Mouse (Mus musculus): ENCODE data around the gene Rab27a.

Gene Rab27a

DNA sequence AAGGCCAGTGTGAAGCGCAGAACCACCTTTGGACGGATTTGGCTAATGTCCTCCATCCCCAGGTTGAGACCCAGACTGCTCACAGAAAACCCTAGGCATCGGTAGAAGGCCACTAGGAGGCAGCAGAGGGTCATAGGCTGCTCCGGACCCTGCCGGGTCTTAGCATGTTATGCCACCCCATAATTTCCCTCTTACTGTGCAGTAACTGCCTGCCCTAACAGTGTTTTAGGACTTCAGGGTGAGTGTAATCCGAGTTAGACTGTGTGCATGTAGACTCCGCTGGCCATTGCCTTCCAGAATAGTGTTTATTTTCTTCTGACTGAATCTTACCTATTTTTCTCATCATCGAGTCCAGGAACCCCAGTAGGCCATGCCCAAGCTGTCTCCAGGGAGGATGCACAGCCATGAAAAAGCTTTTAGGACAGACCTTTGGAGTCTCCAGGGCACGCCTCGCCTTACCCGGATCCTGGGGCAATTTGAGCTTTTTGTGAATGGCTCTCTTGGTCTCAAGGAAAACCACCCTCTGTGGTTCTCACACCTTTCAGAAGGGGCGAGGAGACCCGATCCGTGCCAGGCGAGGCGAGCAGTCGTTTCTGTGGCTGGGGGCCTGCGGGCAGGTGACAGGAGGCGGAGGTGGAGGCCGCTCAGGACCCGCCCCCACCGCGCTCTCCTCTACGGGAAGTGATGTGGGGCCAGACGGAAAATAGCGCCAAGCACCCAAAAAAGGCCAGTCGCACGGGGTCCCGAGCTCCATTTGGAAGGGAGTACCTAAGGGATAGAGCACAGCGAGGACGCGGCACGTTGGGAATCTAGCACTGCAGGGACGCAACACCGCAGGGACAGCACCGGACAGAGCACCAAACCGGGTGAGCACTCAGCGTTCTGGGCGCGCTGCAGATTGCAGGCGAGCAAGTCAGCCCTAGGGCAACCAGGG lies at the start of gene Rab27a:
Gene Rab27a, plus strand, starts transcription at position 709 of the 934 bp plus-strand sequence.
- peak; percentile 72 for DNase-seq (ENCODE audit: low spot score)

DNA sequence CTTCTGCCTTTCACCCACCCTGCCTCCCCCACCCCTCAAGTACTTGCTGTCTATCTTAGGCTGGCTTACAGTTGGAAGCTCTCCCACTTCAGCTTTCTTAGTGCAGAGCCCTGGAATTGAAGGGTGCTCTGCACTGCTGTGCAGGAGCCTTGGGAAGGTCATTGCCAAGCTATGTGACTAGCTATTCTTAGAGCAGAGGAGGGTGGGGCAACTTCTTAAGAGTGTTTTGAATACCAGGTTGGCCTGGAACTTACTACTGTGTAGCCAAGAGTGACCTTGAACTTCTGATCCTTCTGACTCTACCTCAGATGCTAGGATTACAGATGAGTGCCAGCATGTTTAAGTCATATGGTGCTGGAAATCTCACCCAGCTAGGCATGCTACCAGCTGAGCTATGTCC lies 48.5 kb upstream of the Rab27a start:
- no peak for DNase-seq (ENCODE audit: low spot score)

DNA sequence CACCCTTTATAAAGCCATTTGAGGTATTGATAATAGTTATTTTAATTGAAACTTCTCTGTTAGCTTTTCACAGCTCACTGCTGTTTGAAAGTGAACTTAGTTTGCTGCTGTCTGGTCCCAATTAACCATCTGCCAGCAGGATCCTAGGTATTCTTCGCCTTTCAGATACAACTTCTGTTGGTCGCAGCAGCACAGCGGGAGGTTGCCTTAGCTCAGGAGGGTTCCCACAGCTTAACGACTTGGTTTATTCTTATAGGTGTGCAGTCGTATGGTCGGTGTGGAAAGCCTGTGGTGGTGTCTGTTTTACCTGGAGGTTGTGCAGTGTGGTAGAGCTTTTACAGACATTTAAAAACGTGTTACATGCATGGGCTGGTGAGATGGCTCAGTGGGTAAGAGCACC lies 47.8 kb upstream of the Rab27a start:
- no peak for DNase-seq (ENCODE audit: low spot score)

DNA sequence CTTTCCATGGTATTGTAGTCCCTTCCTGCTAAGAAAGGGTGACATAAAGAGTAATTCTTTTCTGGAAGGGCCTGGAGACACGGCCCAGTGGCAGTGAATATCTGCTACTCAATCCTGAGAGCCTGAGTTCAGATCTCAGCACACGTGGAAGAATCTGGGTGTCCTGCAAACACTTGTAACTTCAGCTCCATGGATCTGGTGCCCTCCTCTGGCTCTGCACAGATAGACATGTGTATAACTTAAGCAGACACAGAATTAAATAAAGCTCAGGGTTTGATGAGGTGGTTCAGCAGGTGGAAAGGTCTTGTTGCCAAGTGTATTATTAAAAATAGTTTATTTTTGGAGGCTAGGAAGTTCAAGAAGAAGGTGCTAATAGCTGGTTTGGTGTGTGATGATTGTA lies 44.2 kb upstream of the Rab27a start:
- no peak for DNase-seq (ENCODE audit: low spot score)

DNA sequence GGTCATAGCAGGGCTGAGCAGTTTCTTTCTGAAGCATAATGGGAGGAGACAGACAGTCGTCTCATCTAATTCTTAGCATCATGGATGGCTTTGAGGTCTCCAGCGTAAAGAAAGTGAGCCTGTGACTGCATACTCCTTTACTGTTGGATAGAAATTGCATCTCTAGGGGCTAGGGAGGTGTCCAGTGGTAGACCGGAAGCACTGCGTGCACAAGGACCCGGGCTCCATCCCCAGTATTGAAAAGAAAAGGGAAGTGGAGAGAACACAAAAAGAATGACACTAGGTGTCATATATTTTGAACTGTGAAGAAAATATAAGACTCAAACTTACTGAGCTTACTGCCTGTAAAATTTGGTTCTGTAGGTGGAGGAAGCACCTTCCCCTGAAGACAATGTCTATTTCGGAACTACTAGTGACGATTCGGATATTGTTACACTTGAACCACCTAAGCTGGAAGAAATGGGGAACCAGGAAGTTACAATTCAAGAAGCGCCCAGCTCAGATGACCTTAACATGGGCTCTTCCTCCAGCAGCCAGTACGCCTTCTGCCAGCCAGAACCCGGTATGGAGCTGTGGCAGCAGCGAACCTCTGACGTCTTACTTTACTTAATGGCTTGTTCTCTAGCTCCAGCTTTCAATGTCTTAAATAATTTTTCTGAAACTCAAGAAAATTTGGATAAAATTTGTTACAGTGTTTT lies 43.2 kb upstream of the Rab27a start:
- no peak for DNase-seq (ENCODE audit: low spot score)

DNA sequence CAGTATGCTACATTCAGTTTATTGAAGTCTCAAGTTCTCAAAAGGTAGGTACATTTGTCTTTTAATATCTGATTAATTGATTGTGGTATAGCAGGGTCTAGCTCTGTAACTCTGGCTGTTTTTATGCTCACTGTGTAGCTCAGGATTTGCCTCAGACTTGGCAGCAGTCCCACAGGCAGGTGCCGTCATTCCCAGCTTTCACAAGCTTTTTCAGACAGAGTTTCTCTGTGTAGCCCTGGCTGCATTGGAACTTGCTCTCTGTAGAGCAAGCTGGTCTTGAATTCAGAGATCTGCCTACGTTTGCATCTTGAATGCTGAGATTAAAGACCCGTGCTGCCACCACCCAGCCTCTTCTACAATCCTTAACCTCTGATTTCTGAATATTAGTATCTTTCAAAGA lies 42.5 kb upstream of the Rab27a start:
- DNase-seq (ENCODE audit: low spot score), result no peak

DNA sequence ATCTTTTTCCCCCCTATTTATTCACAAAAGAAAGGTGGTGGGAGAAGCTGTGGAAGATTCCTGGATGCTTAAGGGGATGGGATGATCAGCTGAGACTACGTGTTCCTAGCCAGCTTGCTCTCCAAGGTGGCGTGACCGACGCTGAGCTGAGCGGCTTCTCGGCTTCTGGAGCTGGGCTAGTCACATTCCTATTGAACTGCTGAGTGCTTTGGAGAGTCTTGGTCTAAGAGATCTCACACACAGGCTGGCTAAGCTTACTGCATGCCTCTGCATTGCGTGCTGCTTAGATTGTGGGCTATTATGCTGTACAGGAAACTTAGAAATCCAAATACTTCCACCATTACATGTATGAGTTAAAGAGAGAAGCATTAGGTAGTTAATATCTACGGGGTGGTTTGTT lies 40.6 kb upstream of the Rab27a start:
- no peak for DNase-seq (ENCODE audit: low spot score)

DNA sequence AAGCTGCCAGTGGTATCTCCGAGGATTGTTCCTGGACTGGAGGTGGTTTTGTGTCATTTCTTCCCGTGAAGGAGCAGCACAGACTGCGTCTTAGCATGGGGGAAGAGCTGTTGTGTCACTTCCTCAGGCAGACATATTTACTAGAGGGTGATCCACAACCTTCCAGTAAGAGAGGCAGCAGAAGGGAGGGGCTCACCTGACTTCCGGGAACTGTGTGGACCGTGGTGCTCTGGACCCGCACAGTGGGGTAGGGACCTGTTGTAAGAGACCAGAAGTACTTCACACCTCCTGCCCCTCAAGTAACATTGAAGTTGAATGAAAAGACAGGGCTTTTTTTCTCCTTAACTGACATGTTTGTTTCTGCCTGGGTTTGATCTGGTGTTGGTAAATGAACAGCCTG lies 39.5 kb upstream of the Rab27a start:
- DNase-seq (ENCODE audit: low spot score), result no peak

DNA sequence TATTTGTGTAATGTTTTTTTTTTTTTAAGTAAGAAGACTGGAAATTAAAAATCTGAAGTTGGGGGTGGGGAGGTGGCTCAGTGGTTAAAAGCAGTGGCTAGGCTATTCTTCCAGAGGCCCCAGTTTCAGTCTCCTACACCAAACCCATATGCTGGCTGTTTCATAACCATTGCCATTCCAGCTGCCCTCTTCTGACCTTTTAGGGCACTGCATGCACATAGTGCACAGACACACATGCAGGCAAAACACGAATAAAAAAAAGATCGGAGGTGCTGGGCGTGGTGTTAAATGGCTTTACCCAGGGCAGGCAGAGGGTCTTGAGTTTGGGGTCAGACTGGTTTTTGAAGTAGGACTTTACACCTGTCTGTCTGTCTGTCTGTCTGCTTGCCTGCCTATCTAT lies 38.5 kb upstream of the Rab27a start:
- no peak for DNase-seq (ENCODE audit: low spot score)

DNA sequence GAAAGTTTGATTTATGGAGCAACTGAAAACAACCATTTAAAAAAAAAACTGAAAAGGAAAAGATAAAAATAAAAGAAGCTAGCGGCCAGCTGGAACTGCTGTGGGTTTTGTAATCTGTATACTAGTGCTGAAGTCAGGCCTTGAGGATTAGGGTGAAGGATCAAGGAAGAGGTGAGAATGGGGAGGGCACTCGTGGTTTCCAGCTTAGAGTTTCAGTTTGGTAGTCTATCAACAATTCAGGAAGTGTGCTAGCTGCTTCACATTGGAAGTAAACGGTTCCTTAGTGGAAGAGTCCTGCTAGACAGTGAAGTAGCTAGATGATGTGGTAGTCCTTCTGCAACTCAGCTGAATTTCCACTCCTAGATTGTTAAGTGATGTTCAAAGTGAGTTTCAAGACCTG lies 36.3 kb upstream of the Rab27a start:
- DNase-seq (ENCODE audit: low spot score), result no peak

DNA sequence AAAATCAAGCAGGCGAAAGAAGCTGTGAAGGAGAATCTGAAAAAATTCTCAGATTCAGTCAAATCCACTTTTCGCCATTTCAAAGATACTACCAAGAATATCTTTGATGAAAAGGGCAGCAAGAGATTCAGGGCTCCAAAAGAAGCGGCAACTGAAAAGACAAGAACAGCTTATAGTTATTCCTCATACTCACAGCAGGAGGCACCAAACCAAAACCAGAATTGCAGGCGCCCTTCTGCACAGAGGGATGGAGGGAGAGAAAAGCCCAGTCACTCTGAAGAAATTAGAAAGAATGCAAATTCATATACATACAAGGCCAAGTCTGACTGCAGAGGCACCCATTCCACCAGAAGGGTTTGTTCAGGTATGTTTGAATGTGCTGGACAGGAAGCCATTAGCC lies 32.0 kb upstream of the Rab27a start:
- DNase-seq (ENCODE audit: low spot score), result no peak

DNA sequence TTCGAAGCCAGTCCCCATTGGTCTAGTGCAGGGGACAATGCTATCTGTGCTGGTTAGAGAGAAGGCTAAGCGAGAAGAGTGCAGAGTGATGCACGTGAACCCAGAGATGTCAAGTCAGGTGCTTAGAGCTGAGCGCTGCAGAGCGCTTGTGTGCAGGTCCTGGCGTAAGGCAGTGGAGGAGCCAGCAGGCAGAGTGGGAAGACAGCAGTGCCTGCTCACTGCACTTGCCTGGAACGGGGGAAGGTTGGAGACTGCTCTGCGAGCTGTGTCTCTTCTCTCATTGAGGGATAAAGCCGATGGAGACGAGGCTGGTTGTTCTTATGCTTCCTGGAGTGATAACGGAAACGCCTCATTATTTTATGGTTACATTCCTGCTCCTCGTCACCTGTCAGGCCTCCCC lies 29.9 kb upstream of the Rab27a start:
- DNase-seq (ENCODE audit: low spot score), result no peak

DNA sequence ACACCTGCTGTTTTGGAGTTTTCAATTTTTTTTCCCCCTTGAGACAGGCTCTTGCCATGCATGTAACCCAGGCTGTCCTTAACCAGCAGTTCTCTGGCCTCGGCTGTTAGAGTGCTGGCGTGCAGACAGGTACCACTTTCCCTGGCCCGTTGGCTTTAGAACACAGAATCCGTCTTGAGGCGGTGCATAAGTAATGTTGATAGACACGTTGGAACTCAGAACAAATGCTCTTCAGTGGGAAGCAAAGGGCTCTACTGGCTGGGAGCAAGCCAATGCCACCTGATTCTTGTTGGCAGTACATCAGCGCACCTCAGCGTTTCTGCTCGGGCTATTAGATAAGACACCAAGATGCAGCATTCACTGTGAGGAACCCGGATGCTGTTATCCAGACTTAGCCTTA lies 24.8 kb upstream of the Rab27a start:
- DNase-seq (ENCODE audit: low spot score), result no peak

DNA sequence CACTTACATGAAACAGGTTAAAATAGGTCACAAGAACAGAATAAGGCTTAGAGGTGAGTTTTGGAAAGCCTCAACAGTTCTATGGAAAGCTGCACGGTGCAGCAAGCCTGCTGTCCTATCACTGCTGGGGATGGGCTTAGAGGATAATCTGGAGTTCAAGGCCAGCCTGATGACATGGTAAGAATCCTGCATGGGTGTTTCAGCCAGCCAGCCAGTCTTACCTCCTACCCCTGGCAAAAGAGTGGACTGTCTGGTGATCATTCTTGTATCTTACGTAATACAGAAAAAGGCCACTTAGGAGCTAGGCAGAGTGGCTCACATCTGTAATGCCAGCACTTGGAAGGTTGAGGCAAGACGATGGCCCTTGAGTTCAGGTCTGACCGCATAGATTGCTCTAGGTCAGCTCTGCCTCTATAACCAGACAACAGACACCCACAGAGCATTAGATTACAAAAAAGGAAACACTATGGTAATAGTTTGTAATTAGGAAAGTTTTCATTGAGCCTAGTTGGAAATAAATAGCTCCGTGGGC lies 24.0 kb upstream of the Rab27a start:
- DNase-seq (ENCODE audit: low spot score), result no peak

DNA sequence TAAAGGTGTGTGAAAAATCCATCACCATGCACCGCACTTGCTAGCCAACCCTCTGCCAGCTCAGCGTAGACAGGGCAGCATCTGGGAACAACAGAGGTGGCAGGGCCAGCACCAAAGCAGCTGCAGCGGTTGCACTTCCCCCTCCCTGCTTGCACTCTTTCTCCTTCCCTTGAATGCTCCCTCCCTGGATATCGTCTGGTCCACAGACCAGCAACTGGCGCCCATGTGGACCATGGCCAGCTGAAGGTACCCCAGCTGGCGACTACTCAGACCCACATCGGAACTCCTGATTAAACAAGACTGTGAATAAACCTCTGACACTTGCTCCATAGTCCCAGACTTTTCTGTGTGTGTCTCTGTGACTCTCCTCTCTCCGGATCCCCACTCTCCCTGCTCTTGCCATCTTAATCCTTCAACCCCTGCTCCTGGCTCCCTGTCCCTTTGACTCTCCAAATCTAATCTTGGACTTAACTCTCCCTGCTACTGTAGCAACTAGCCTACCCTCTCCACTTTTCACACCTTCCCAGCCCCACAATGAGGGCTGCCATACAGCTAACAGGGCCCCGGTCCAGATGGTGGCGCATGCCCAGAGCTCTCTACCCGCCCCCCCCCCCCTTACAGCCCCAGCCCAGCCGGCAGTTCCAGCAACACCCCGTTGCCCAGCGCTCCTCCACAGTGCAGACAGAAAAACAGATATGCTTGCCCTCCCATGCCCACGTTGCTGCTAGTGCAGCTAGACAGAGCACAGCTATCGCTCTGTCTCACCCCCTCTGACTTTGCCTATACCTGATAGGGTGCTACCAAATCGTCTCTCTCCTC lies 18.6 kb upstream of the Rab27a start:
- no peak for DNase-seq (ENCODE audit: low spot score)

DNA sequence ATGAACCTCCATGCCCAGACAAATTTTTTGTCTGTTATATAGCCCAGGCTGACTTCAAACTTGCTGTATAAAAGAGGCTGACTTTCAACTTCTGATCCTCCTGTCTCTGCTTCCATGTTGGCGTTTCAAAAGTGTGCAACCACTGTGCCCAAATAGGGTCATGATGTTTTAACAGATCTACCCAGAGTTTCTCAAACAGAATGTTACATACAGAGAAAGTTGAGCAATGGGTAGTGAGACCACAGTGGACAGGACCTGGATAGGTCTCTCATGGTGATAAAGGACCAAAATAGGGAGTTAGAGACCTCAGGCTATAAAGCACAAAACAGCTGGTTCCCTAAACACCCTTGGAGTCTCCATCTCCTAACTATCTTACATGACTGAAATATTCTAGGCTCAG lies 14.2 kb upstream of the Rab27a start:
- no peak for DNase-seq (ENCODE audit: low spot score)

DNA sequence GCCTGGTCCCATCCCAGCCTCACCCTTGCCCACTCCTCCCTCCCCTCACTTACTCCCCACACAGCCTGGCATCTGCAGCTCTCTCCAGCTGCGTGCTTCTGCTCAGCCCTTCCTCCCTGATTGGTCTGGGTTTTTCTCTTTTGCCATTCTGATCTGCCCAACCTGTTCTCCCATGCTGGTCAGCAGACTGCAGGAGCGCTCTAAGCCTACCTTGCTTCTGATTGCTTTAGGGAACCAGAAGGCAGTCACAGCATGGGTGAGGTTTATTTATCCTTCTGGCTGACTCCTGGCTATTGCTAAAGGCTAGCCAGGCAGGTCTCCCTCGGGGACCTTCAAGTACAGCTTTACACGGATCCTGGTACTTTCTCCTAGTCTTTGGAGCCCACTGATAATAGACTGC lies 13.2 kb upstream of the Rab27a start:
- DNase-seq (ENCODE audit: low spot score), result no peak

DNA sequence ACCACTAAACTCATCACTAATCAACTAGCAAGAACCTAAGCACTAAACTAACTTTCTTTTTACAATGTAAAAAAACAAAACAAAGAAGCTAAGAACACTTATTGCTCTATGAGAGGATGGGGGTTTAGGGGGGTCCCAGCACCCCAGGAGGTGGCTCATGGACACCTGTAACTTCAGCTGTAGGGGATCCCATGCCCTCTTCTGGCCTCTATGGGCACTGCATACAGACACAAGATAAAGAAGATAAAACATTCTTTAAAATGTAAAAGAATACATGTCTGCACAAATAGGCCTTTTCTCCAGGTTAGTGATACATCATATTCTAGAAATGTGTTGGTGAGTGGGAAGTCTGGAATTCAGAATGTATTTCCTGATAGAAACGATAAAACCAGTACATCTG lies 11.2 kb upstream of the Rab27a start:
- DNase-seq (ENCODE audit: low spot score), result no peak

DNA sequence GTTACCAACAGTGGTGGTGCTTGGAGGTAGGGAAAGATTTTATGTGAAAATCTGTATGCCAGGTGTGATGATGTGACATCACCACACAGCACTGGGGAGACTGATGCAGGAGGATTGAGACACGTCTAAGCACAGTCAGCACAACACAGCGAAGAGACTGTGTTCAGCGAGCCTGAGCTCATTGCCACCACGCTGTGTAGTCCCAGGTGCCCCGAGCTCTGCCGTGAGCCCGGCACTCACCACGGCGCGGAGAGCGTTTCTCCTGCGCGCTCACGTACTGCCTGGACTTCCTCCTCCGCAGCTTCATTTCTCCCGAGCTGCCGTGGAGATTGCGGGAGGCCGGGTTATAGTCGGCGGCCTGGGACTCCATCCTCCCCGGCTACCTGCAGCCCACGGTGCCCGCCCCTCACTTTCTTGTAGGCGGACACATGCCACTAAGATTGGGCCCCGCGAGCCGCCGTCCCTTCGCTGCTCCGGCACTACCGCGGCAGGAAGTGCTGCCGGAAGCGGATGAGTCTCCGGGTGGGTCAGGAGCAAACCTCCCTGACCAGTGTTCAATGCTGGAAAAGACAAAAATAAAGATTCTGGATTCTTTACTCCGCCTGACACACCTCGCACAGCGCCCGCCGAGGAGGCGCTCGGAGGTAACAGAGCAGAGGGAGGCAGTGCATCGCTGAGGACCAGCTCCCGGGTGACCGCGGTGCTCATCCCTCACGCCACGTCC lies 5.3 kb upstream of the Rab27a start:
- DNase-seq (ENCODE audit: low spot score), result peak; percentile 85

DNA sequence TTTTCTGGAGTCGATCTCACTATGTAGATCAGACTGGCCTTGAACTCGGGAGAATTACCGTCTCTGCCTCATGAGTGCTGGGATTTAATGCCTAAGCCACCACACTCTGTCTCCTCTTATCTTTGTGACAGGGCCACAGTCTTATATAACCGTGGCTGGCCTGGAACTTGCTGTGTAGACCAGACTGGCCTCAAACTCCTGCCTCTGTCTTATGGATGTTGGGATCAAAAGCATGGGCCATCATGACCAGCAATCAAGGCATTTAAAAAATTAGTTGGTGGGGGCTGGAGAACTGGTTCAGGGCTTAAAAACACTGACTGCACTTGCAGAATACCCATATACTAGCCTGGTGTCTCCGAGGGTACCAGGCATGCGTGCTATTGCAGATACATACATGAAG lies 4.6 kb upstream of the Rab27a start, which contains the start of gene Pigb:
Gene Pigb, minus strand, starts transcription at position 299 of the 400 bp plus-strand sequence.
- no peak for DNase-seq (ENCODE audit: low spot score)

DNA sequence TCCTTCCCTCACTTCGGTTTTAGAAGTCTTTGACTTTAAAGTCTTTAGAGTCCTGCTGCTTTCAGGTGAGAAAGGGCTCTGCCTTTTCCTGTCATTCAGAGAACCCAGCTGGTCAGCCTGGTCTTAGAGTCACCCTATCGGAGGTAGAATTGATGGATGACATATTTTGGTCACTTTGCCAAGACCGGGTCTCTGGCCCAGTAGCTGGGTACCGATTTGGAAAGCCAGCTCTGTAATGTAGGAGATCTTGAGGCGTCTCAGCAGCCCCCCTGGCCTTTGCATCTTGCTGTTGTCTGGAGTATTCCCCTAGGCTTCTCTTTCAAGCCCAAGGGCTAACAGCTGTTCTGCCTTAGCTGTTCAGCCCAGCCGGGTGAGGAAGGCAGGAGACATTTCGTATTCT lies 550 bp downstream of the Rab27a start:
- DNase-seq (ENCODE audit: low spot score), result no peak

DNA sequence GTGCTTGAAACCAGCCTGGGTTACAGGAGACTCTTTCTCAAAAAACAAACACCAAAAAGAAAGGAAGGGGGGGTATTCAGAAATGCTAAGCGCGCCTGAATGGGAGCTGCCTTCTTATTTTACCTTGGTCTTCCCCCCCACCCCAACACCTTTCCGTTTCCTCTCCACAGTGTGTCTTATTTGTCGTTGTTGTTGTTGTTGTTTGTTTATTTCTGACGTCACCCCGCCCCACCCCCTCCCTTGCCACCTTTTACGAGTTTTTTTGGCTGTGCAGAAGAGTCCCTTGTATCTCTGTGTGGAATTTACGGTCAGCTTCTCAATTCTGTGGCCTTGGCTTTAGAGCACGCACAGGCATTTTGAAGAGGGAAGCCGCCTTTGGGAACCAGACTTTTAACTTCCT lies 1.1 kb downstream of the Rab27a start:
- DNase-seq (ENCODE audit: low spot score), result no peak

Data from c-Kit-positive CD71-positive TER-119-positive erythroid progenitor cells, embryonic 14.5 days (primary cell).